Mouse (Mus musculus): Measurements from ENCODE around the gene Ppp2r5a.

Ppp2r5a gene

DNA sequence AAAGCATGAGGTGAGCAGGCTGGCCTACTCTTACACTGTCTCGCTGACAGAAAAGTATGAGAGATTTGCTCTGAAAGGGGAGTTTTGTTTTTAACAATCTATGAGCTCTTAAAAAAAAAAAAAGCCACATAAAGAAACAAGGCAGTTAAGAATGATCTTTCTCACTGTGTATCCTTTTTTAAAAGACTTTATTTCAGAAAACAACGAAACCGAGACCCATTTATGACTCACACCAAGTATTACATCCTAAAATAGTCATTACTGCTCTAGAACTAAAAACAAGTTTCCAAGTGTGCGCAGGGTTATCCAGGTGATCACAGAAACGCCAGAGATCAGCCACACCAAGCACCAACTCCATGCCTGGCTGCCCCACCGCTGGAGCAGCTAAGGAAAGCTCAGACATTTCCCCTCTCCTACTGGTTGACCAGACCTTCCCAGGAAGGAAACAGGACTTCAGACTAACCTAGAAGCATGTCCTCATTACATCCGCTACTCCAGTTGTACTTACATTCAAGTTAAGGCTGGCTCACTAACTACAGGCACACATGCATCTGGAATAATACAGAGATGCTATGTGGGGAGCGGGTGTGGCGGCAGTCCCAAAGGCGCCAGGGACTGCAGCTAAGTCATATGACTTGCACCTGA, 18.2 kb downstream of the Ppp2r5a start:
- in situ Hi-C loops (cut with MboI, MseI): no loop called here

DNA sequence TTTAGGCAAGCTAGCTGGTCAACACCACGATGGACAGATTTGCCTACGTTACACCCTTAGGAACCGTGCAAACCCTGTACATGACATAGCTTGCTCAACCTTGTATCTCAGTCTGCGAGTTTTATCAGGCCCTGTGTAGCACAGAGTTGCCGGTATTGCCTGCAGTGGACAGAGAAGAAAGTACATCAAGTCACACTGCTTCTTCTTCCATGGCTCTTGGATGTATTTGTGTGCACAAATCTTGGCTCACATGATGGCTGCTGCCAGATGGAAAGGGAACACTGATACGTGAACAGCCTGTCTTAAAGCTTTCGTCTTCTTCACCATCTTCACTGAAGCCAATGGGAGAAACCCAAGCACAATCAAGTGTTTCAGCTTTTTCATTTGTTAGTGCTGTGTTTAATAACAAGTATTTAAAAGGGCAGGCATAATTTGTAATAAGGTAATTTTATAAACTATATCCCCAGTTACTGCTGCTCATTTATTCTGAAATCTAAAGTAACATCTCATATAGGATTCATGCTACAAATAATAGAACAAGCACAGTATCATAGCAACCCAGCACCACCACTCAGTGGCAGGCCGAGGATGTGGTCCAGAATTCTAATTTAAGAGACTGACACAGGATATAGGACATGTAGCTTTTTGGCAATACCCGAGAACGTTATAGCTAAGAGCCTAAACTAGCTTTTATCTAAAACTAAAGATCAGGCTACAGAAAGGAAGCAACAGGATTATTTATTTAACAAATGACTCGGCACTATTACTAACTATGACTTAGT, 20.9 kb downstream of the Ppp2r5a start:
- in situ Hi-C loops (cut with MboI, MseI): no loop called here

DNA sequence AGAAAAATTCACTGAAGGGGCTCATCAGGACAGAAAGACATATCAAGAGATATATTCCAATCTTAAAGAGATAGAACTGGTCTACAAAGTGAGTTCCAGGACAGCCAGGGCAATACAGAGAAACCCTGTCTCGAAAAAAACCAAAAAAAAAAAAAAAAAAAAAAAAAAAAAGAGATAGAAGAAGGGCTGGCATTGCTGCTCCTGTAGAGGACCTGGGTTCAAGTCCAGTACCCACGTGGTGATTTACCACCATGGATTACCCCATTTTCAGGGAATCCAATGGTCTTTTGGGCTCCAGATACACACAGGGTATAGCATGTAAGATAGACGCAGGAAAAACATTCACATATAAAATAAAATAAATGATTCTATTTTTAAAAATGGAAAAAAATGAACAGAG, 22.2 kb downstream of the Ppp2r5a start:
- in situ Hi-C loops (cut with MboI, MseI): no loop called here

DNA sequence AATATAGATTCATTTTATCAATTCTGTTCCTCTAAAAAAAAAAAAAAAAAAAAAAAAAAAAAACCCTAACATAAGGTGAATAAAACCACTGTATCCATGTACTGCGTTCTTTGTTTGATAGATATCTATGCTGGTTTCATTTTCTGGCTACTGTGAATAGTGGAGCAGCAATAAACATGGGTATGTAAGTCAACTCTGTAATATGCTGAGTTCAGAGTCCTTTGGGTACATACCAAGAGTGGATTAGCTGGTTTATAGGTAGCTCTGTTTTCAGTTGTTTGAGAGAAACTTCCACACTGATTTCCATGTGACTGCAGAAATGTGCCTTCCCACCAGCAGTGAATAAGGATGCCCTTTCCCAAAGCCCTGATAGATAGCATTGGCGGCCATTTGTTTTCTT, 25.0 kb downstream of the Ppp2r5a start:
- in situ Hi-C loops (cut with MboI, MseI): no loop called here

DNA sequence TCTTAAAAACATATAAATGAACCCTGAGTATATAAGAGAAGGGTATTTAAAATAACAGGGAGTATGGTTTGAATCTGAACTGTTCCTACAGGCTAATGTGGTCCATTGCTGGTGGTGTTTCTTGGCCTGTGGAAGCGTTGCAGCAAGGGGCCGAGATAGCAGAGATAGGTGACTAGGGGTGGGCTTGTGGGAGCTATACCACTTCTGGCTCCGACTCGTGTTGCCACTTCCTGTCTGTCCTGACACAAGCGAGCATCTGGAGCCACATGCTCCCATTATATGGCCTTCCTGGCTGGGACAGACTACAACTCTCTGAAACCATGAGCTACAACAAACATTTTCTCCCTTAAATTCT, 27.5 kb downstream of the Ppp2r5a start:
- in situ Hi-C loops (cut with MboI, MseI): no loop called here

DNA sequence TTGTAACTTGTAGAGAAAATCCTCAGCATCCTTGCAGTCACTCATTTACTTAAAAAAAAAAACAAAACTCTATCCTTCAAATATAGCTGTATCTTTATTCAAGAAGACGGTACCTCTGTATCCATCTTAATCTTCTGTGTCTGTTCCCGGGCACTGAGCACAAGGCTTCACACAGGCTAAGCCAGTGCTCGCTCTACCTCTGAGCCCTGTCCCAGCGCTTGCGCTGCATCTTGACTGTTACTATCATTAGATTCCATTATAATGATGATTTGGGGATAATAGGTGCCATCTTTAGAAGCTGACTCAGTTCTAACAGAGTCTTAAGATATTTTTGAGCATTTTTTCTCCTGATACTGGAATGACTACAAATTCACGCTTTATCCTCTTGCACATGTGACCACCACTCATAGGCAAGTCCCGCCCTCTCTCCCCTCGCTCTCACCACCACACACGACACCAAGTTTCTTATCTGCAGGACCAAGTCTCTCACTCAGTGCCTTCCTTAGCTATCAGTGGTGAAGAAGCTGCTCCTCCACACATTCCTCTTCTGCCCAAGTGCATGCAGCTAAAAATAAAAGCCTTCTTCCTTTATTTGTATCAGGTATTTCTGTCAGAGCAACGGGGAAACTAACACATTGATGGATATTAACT, 28.0 kb downstream of the Ppp2r5a start:
- in situ Hi-C loops (cut with MboI, MseI): no loop called here

DNA sequence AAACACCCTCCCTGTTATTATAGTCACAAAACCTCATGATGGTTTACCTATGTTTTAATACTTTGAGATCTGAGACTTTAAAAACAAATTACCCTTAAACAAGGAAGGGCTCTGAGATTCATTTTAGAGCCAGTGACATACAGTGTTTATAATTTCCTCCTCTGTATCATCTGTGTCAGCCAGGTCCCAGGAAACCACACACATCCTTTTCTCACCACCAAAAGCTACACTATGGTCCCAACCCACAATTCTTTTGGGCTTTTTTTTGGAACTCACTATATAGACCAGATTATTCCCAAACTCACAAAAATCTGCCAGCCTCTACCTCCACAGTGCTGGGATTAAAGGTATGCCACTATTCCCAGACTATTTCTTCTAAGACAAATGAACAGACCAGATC, 33.9 kb downstream of the Ppp2r5a start:
- in situ Hi-C loops (cut with MboI, MseI): no loop called here

DNA sequence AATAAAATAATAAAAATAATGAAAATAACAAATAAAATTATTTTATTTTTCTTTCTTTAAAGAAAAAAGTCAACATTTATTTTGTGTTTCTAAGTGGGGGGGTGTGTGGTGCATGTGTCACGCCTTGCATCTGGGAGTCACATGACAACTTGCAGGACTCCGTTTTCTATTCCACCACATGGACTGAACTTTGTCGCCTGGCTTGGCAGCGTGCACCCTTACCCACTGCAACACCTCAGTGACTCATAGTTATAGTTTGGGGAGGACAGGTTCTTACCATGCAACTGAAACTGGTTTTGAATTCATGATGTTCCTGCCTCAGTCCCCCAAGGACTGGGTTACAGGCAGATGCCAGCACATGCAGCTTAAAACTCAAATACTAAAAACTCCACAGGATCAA, 34.9 kb downstream of the Ppp2r5a start:
- in situ Hi-C loops (cut with MboI, MseI): no loop called here

DNA sequence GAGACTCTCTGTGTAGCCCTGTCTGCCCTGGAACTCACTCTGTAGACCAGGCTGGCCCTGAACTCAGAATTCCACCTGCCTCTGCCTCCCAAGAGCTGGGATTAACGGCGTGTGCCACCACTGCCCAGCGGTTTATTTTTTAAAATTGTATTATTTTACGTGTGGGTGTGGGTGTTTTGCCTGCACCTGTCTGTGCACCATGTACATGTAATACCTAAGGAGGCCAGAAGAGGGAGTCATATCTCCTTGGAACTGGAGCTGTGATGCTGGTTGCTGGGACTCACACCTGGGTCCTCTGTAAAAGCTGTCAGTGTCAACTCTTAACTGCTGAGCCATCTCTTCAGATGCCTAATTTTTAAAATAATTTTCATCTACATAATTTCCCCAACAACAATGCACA, 38.6 kb downstream of the Ppp2r5a start:
- in situ Hi-C loops (cut with MboI, MseI): no loop called here

DNA sequence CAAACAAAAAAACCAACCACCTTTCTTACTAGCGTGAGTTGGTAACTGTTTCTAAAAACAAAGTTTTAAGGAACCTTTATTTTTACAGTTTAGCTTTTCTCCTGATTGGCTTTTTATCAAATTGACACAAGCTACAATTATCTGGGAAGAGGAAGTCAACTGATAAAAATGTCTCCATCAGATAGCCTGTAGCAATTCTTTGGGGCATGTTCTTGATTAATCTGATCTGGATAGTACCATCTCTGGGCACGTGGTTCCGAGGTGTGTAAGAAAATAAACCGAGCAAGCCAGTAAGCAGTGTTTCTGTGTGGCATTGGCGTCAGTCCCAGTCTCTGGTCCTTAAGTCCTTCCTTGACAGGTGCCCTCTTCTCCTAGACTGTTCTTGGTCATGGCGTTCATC, 40.7 kb downstream of the Ppp2r5a start:
- in situ Hi-C loops (cut with MboI, MseI): no loop called here

DNA sequence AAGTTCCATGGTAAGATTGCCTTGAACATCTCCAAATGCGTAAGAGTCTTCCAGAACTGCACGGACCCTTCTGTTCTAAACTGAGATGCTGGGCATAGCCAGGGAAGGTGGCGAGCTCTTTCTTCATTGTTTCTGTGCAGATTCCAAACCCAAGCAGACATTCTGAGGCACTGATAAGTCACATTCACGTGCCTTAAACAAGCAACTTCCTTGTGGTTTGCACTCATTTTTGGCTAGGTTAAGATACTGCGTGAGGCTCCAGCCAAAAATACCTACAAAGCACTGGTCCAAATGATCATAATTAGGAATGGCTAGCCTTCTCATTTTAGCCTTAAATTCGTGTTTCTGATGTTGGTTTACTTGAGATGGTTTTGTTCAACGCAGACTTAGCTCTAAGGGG, 43.6 kb downstream of the Ppp2r5a start:
- in situ Hi-C loops (cut with MboI, MseI): no loop called here

DNA sequence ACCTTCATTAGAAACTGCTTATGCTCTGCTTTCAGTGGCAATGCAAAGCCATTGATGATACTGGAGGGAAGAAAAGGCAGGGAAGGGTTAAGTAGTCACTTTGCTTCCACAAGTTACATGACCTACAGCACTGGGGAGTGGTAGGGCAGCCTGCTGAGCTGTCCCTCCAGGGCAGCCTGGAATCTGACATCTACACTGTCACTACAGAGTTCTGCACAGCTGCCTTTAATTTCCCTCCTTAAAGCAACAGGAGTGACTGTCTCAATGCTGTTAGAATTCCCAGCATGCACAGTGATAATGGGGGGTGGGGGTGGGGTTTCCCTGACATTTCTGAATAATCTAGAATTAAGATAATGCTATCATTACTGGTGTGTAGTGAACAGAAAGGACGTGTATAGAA, 46.1 kb downstream of the Ppp2r5a start:
- in situ Hi-C loops (cut with MboI, MseI): no loop called here

DNA sequence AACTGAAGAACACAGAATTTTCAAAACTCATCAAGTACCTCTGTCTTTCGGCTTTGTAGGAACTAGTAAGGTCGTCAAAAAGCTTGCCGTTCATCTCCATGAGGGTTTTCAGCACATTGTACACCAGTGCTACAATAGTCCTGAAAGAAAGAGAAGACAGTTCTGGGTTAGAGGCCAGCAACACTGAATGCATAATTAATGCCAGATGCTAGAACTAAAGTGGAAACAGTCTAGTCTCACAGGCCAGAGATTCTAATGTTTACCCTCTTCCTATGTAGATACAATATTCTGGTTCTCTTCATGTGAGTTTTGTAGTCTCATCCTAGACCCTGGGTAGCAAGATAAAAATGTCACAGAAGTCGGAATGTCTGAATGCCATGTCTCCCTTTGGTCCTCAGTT, 49.2 kb downstream of the Ppp2r5a start:
- in situ Hi-C loops (cut with MboI, MseI): no loop called here

DNA sequence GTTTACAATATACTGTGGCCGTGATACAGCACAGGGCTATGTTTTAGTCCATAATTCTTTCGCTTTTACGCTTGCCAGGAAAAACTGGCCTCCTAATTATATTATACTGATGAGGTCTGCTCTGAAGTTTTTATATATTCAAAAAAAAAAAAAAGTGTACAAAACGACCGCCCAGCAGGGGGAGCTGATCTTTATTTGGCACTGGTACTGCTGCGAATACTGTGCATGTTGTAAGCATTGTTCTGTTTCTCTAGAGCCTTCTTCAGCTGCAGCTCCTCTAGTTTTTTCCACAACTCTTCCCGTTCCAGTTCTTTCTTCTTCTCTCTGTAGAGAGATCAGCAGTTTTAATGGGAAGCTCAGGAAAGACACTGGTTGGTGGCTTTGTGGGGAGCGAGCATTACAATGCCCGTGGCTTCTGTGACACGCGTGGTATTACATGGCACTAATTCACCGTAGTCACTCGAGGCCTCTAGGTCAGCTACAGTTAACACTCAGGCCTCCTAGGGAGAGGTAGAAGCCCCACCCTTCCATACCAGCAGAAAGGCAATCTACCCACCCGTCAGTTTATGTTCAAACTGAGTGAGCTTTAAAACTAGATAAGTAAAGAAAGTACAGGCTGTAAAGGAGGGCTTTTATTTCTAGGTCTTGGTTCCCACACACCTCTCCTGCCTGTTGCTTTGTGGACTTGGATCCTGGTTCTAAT, 50.1 kb downstream of the Ppp2r5a start:
- in situ Hi-C loops (cut with MboI, MseI): no loop called here

DNA sequence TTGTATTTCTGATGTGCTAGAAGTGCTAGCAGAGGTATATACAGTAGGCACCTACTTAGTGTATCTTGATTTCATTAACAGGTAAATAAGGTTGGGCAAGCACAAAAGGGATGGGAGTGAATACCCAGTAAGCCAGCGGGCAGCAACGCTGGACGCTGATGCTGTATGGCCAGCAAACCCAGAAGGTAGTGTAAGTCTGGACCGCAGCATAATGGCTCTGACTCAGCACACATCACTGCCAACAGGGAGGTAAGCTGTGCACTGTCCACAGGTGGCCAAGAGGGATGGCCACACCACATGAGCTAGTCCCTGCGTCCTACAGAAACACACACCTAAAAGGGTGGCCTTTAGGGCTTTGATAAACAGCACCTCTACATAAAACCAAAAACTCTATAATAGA, 52.7 kb downstream of the Ppp2r5a start:
- in situ Hi-C loops (cut with MboI, MseI): no loop called here

DNA sequence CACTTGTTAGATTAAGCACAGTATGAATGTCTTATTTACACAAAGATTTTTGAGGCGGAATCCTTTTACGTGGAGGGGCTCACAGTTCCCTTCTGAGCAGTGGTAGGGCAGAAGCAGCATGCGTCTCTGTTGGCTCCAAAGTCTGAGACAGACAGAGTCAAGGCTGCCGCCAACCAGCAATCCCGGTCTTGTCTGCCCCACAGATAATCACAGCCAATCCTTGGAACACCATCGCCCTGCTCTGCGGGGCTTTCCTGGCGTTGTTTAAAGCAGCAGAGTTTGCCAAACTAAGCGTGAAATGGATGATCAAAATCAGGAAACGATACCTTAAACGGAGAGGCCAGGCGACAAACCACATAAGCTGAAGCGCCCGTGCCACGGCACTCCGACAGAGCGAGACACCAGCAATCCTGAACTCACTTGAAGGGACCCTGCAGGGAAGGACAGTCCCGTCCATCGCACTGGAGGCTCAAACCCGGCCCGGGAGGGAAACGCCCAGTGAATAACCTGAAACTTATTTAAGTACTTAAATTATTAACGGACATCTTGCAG, 53.5 kb downstream of the Ppp2r5a start:
- in situ Hi-C loops (cut with MboI, MseI): loop anchor here in 1 of 2 experiments (25.0 kb wide), 2 partner anchors 188 to 463 kb away; partner anchors contain the start of gene Nek2

DNA sequence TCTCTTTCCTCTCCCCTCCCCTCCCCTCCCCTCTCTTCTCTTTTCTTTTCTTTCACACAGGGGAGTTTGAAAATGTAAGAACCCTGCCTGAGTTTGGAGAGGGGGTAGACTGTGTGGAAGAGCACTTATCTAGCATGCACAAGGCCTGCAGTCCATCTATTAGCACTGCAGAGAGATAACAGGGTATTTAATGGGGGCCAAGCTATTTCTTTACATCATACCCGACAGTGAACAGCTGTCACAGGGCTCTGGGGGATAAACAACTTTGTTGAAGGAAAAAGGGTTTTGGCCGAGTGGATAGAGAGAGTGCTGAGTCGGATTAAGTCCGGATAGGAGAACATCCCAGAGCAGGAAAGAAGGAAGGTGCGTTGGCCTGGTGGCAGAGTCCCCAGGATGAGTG, 54.1 kb downstream of the Ppp2r5a start:
- in situ Hi-C loops (cut with MboI, MseI): loop anchor here in 1 of 2 experiments (25.0 kb wide), 2 partner anchors 188 to 463 kb away; partner anchors contain the start of gene Nek2

DNA sequence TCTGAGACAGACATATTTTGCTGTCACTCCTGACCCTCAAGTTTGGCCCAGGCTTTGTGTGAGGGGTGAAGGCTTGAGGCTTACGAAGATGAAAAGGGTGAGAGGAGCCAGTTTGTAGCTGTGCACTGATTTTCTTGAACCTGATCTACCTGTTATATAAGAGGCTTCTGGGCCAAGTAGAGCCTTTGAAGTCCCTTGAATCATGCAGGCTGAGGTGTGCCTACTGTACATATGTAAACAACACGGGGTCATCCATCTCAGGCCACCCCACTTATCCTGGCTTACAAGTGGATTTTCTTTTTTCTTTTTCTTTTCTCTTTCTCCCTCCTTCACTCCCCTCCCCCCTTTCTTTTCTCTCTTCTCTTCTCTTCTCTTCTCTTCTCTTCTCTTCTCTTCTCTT, 54.5 kb downstream of the Ppp2r5a start:
- in situ Hi-C loops (cut with MboI, MseI): loop anchor here in 1 of 2 experiments (25.0 kb wide), 2 partner anchors 189 to 464 kb away; partner anchors contain the start of gene Nek2

DNA sequence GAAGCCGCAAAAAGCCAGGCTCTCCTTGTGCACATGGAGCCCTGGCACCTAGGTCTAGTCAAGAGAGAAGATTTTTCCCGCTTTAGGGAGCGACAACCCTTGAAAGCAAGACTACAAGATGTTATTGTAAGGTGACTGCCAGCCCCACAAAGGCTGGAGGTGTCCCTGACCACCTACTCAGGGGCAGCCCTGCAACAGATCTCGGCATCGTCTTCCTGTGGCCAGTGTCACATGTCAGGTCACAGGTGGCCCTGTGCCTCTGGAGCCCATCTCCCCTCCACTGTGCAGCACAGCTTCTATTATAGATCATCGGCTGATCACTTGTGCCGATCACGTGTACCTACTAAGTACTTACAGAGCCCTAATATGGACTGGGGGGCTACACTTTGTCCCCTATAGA, 55.5 kb downstream of the Ppp2r5a start:
- in situ Hi-C loops (cut with MboI, MseI): loop anchor here in 1 of 2 experiments (25.0 kb wide), 2 partner anchors 190 to 465 kb away; partner anchors contain the start of gene Nek2

DNA sequence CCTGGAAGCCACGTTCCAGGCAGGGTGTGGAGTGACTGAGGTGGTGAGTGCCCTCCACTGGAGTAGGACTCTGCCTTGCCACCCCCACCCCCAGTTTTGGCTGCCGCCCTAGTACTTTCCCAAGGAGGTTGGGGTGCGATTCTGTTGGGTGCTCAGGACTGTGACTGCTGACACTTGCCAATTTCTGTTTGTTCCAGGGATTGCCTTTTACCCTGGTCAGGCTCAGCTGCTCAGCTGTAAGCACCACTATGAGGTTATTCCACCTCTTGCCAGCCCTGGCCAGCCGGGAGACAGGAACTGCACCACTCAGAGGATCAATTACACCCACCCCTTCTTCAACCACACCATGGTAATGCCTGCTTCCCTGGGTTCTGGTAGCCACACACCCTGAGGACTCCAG, 62.5 kb downstream of the Ppp2r5a start:
- in situ Hi-C loops (cut with MboI, MseI): loop anchor here in 1 of 2 experiments (25.0 kb wide), 2 partner anchors 197 to 472 kb away; partner anchors contain the start of gene Nek2

DNA sequence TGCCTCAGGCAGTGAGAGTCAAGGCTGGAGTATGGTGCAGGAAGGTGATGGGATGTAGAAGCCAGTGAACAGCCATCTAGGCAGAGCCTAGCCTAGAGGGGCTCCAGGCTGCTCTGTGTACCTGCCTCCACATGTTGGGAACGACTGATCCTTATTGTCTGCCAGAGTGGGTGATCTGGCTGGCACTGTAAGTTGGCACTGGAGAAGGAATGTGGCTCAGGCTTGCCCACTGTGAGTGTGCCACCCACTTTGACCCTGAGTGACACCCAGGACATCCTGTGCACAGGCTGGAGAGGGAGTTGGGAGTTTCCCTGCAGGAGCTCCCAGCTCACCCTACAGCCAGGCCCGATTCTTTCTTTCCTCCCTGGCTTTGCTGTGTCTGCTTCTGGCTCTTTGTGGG, 63.2 kb downstream of the Ppp2r5a start:
- in situ Hi-C loops (cut with MboI, MseI): loop anchor here in 1 of 2 experiments (25.0 kb wide), 2 partner anchors 197 to 472 kb away; partner anchors contain the start of gene Nek2
